Mouse (Mus musculus): Measurements from ENCODE around the gene Myl6. TPM values are rescaled to one million over a fixed set of nuclear protein-coding genes. Genes with fewer than 3 reads are reported as not detected.

Gene Myl6
- polyA plus RNA-seq (2015; fragmentation: Nextera tagmentation; extraction: Ambion mirVana): 437 and 442 TPM in 2 replicates

GRCm38 (mm10) chr10:128493695-128494666, at the start of gene Myl6:
Gene Myl6 (minus strand): TSS chr10:128494145.
- DNase-seq (peak; percentile 98), ATAC-seq (peak; percentile 89)
- WGBS (ENCODE audit: insufficient replicate concordance): under 1% methylated on average over 45 of the region's 45 CpGs
- Histone ChIP-seq H3K4me3 (ENCODE audit: low read depth, low read length) (peak within 1 kb of the TSS; percentile 89), H3K9me3 (ENCODE audit: low read length) (no peaks in the 10 kb centered on the region), H3K9ac (replicated peaks) (peak within 1 kb of the TSS; percentile 91), H3K4me1 (ENCODE audit: insufficient read depth) (peaks cover 28% of the 10 kb centered on the region), H3K27ac (ENCODE audit: low read depth) (peak within 1 kb of the TSS; percentile 98), H3K4me2 (ENCODE audit: low read depth, low read length) (peak within 1 kb of the TSS; percentile 93), H3K27me3 (ENCODE audit: insufficient read depth, low read length) (no peaks in the 10 kb centered on the region), H3K36me3 (replicated peaks; ENCODE audit: insufficient read depth, low read length) (peaks cover 29% of the 10 kb centered on the region)
- TF ChIP-seq EP300 (IDR thresholded peaks at IDR 0.05; ENCODE audit: low read depth) (no peak; the same call in 1 of the 2 replicates), CTCF (IDR thresholded peaks at IDR 0.05; ENCODE audit: low read depth) (peak; percentile 83)

- peaks cover 5% of the 10 kb centered on the region; the same call in 1 of the 2 replicates for H3K4me1 ChIP-seq (ENCODE audit: insufficient read depth)
- no peaks in the 10 kb centered on the region for H3K27me3 ChIP-seq (ENCODE audit: insufficient read depth, low read length)
- 68% methylated on average over 2 of the region's 2 CpGs for WGBS (ENCODE audit: insufficient replicate concordance)
- H3K4me3 ChIP-seq (ENCODE audit: low read depth, low read length): no peak overlapping the region
- peaks cover 24% of the 10 kb centered on the region for H3K36me3 ChIP-seq (replicated peaks; ENCODE audit: insufficient read depth, low read length)
- no peak for TF ChIP-seq EP300 (IDR thresholded peaks at IDR 0.05; ENCODE audit: low read depth)
- H3K4me2 ChIP-seq (ENCODE audit: low read depth, low read length): no peak overlapping the region
- DNase-seq: no peak
- H3K27ac ChIP-seq (ENCODE audit: low read depth): no peak overlapping the region
- no peak for ATAC-seq
- H3K9ac ChIP-seq (replicated peaks): no peak overlapping the region
- no peaks in the 10 kb centered on the region for H3K9me3 ChIP-seq (ENCODE audit: low read length)
Observed at GRCm38 (mm10) chr10:128543100-128543499, 49.2 kb upstream of the Myl6 start.

GRCm38 (mm10) chr10:128538340-128538870, 44.5 kb upstream of the Myl6 start:
- H3K36me3 ChIP-seq (replicated peaks; ENCODE audit: insufficient read depth, low read length): peaks cover under 1% of the 10 kb centered on the region; the same call in 1 of the 2 replicates
- ATAC-seq (no peak), DNase-seq (no peak)
- no peak overlapping the region for H3K4me2 ChIP-seq (ENCODE audit: low read depth, low read length)
- 0 out of 2 replicates have a peak, but pooled peaks cover 5% of the 10 kb centered on the region for H3K4me1 ChIP-seq (ENCODE audit: insufficient read depth)
- no peak overlapping the region for H3K4me3 ChIP-seq (ENCODE audit: low read depth, low read length)
- no peaks in the 10 kb centered on the region for H3K27me3 ChIP-seq (ENCODE audit: insufficient read depth, low read length)
- 92% methylated on average over 1 of the region's 1 CpGs for WGBS (ENCODE audit: insufficient replicate concordance)
- TF ChIP-seq EP300 (IDR thresholded peaks at IDR 0.05; ENCODE audit: low read depth) (no peak), CTCF (IDR thresholded peaks at IDR 0.05; ENCODE audit: low read depth) (no peak)
- no peaks in the 10 kb centered on the region for H3K9me3 ChIP-seq (ENCODE audit: low read length)
- H3K27ac ChIP-seq (ENCODE audit: low read depth): no peak overlapping the region
- no peak overlapping the region for H3K9ac ChIP-seq (replicated peaks)

- DNase-seq (peak; percentile 91), ATAC-seq (peak; percentile 98)
- Histone ChIP-seq H3K27me3 (ENCODE audit: insufficient read depth, low read length) (no peaks in the 10 kb centered on the region), H3K36me3 (replicated peaks; ENCODE audit: insufficient read depth, low read length) (no peaks in the 10 kb centered on the region), H3K4me2 (ENCODE audit: low read depth, low read length) (peak overlapping the region; percentile 59), H3K9me3 (ENCODE audit: low read length) (no peaks in the 10 kb centered on the region), H3K4me3 (ENCODE audit: low read depth, low read length) (peak overlapping the region; percentile 17; the same call in 1 of the 2 replicates), H3K27ac (ENCODE audit: low read depth) (peak overlapping the region; percentile 66), H3K9ac (replicated peaks) (0 out of 2 replicates have a peak overlapping the region, but pooled peaks have one; percentile 13), H3K4me1 (ENCODE audit: insufficient read depth) (0 out of 2 replicates have a peak, but pooled peaks cover 5% of the 10 kb centered on the region)
- 10% methylated on average over 18 of the region's 18 CpGs for WGBS (ENCODE audit: insufficient replicate concordance)
- peak; percentile 97 for TF ChIP-seq CTCF (IDR thresholded peaks at IDR 0.05; ENCODE audit: low read depth)
- TF ChIP-seq EP300 (IDR thresholded peaks at IDR 0.05; ENCODE audit: low read depth): peak; percentile 51; the same call in 1 of the 2 replicates
Observed at GRCm38 (mm10) chr10:128536266-128536940, 42.5 kb upstream of the Myl6 start.

- H3K27ac ChIP-seq (ENCODE audit: low read depth): peak overlapping the region; percentile 64
- 52% methylated on average over 4 of the region's 4 CpGs for WGBS (ENCODE audit: insufficient replicate concordance)
Observed at GRCm38 (mm10) chr10:128535624-128536265, 41.8 kb upstream of the Myl6 start.

More at GRCm38 (mm10) chr10:128535624-128536265, 41.8 kb upstream of the Myl6 start:
- H3K4me3 ChIP-seq (ENCODE audit: low read depth, low read length): 0 out of 2 replicates have a peak overlapping the region, but pooled peaks have one; percentile 17
- 0 out of 2 replicates have a peak, but pooled peaks cover 5% of the 10 kb centered on the region for H3K4me1 ChIP-seq (ENCODE audit: insufficient read depth)
- TF ChIP-seq CTCF (IDR thresholded peaks at IDR 0.05; ENCODE audit: low read depth) (no peak), EP300 (IDR thresholded peaks at IDR 0.05; ENCODE audit: low read depth) (no peak)
- ATAC-seq (peak; percentile 43), DNase-seq (no peak)
- H3K36me3 ChIP-seq (replicated peaks; ENCODE audit: insufficient read depth, low read length): no peaks in the 10 kb centered on the region
- H3K4me2 ChIP-seq (ENCODE audit: low read depth, low read length): peak overlapping the region; percentile 59
- no peaks in the 10 kb centered on the region for H3K9me3 ChIP-seq (ENCODE audit: low read length)
- H3K9ac ChIP-seq (replicated peaks): 0 out of 2 replicates have a peak overlapping the region, but pooled peaks have one; percentile 13
- H3K27me3 ChIP-seq (ENCODE audit: insufficient read depth, low read length): no peaks in the 10 kb centered on the region

Data from liver, postnatal 0 days (tissue).